Mouse (Mus musculus) c-Kit-positive CD71-positive TER-119-positive erythroid progenitor cells, embryonic 14.5 days (primary cell): ENCODE measurements around the gene Gm2042.
"Not testable (repeated sequence)": the region's sequence is repeated elsewhere in the genome, so short reads cannot be mapped to it uniquely, and the experiment has no call there.

Experiments
- DNase-seq: peaks from one replicate; pipeline ENCODE4 v3.0.0-alpha.2; 2013; ENCODE audit warnings: low spot score

The Gm2042 gene

GRCm38 (mm10) chr12:87953780-87954179, at the start of gene Gm2042:
TSS of gene Gm2042 (plus strand) at chr12:87954080.
- DNase-seq, result not testable (repeated sequence)

- not testable (repeated sequence) for DNase-seq
Observed at GRCm38 (mm10) chr12:87919721-87920120, 34.2 kb upstream of the Gm2042 start, which contains the start of gene Gm2035. TSS of gene Gm2035 (minus strand) at chr12:87919857.

- not testable (repeated sequence) for DNase-seq
Observed at GRCm38 (mm10) chr12:87984000-87984399, 30.1 kb downstream of the Gm2042 start.

DNA sequence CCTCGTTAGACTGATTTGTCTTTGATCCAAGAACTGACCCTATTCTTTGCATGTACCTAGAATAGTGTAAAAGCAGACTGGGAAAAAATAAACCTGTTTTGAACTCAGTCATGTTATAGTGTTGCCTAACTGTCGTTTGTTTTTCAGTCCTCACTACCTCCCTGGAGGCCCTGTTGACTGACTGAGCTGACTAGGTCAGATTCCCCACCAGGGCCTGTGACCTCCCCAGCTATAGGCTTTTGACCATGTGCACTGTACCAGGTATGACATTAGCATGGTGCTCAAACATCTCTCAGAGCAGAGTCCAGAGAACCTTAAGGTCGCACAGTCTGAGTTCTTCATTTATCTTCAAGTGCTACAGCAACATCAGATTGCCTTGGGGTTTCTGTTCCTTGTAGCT, 50.2 kb downstream of the Gm2042 start:
- DNase-seq, result not testable (repeated sequence)
